Mouse (Mus musculus): Measurements from ENCODE around the gene 1700113H08Rik. TPM values are rescaled to one million over a fixed set of nuclear protein-coding genes. Genes with fewer than 3 reads are reported as not detected.

The 1700113H08Rik gene
- not detected for polyA plus RNA-seq (2015; fragmentation: Illumina TruSeq; extraction: RNeasy Lipid Tissue Mini Kit (QIAGEN cat#74804); ENCODE audit: insufficient read depth, low read depth, low replicate concordance)

DNA sequence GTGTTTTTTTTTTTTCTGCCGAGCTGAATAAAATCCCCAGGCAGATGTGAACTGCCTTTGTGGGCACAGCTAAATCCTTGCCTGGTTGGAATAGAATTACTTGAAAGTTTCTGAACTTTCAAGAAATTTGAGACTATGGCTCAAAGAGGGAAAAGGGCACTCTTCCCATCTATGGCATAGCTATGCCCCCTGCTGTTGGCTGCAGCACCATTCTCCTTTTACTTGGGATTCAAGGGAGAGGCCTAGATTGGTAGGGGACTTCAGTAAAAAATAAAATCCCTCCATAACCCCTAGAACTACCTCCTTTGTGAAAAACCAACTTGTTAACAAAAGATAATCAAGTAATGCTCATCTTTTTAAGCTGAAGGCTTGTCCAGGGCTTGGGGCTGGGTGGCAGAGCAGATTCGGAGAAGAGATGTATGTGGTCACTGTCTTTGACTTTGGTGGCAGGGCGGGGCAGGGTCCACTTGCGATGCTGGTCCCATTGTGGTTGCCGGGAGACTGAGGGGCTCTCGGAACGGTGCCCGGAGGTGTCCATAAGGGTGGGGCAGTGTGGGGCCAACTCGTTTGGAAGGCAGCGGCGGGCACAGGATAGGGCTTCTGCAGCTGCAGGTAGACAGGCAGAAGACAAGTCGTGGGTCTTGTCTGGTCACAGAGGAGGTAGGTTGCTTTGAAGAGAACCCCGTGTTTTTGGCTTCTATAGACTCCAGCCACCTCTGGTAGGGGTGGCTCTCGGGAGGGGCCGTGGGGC is at the start of gene 1700113H08Rik:
TSS of gene 1700113H08Rik (plus strand) at position 546 of the 751 bp plus-strand sequence.

Other genes with a start within 250 kb of the 1700113H08Rik start
- gene Stab2, start 50.0 kb upstream of the 1700113H08Rik start, polyA plus RNA-seq (2015; fragmentation: Illumina TruSeq; extraction: RNeasy Lipid Tissue Mini Kit (QIAGEN cat#74804); ENCODE audit: insufficient read depth, low read depth, low replicate concordance), result not detected

Data from pancreas, adult 10 weeks (tissue).